Mouse (Mus musculus): Measurements from ENCODE around the gene Lmod2. TPM values are rescaled to one million over a fixed set of nuclear protein-coding genes. Genes with fewer than 3 reads are reported as not detected.

The Lmod2 gene
- total and polyA plus RNA-seq, 2 experiments from 2014 or later = not detected

DNA sequence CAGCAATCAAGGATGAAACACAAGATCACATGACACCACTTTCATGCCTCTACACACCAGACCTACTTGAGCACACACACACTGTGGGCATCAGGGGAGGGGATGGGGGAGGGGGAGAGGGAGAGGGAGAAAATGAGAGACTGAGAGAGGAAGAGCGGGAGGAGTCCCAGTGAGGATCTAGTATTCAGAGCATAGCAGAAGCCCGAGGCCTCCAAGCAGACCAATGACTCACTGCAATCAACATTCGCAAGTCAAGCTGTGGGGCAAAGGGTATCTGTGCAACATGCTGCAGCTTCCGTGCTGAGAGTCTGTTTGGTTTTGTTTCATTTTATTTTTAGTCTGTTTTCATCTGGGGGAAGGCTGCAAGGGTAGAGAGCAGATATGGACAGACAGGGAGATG is 34.5 kb downstream of the Lmod2 start:
- H3K4me2 ChIP-seq (ENCODE audit: low read depth, low read length) = no peak overlapping the region
- WGBS = 90% methylated on average over 4 of the region's 4 CpGs
- no peak overlapping the region for H3K4me3 ChIP-seq (ENCODE audit: low read length)
- no peaks in the 10 kb centered on the region for H3K9me3 ChIP-seq (ENCODE audit: low read length)
- no peak overlapping the region for H3K9ac ChIP-seq (replicated peaks; ENCODE audit: low read length)
- TF ChIP-seq CTCF (IDR thresholded peaks at IDR 0.05; ENCODE audit: low read depth) = no peak
- no peaks in the 10 kb centered on the region for H3K27me3 ChIP-seq (ENCODE audit: insufficient read depth, low read length)
- H3K27ac ChIP-seq = no peak overlapping the region
- ATAC-seq (no peak), DNase-seq (ENCODE audit: low spot score) (no peak)
- H3K36me3 ChIP-seq (ENCODE audit: insufficient read depth, low read length) = peaks cover 10% of the 10 kb centered on the region; the same call in 1 of the 2 replicates
- no peaks in the 10 kb centered on the region for H3K4me1 ChIP-seq (ENCODE audit: insufficient read depth, low read length)

GRCm38 (mm10) chr6:24634065-24634464 is 36.5 kb downstream of the Lmod2 start:
- no peak overlapping the region for H3K27ac ChIP-seq
- ATAC-seq (no peak), DNase-seq (ENCODE audit: low spot score) (no peak)
- no peaks in the 10 kb centered on the region for H3K4me1 ChIP-seq (ENCODE audit: insufficient read depth, low read length)
- WGBS = 87% methylated on average over 3 of the region's 3 CpGs
- no peak for TF ChIP-seq CTCF (IDR thresholded peaks at IDR 0.05; ENCODE audit: low read depth)
- H3K9ac ChIP-seq (replicated peaks; ENCODE audit: low read length) = no peak overlapping the region
- H3K27me3 ChIP-seq (ENCODE audit: insufficient read depth, low read length) = no peaks in the 10 kb centered on the region
- H3K4me3 ChIP-seq (ENCODE audit: low read length) = no peak overlapping the region
- no peaks in the 10 kb centered on the region for H3K9me3 ChIP-seq (ENCODE audit: low read length)
- H3K4me2 ChIP-seq (ENCODE audit: low read depth, low read length) = no peak overlapping the region
- H3K36me3 ChIP-seq (ENCODE audit: insufficient read depth, low read length) = peaks cover 10% of the 10 kb centered on the region; the same call in 1 of the 2 replicates

GRCm38 (mm10) chr6:24635814-24636213 is 38.3 kb downstream of the Lmod2 start:
- TF ChIP-seq CTCF (IDR thresholded peaks at IDR 0.05; ENCODE audit: low read depth) = peak; percentile 43; the same call in 1 of the 2 replicates
- H3K36me3 ChIP-seq (ENCODE audit: insufficient read depth, low read length) = peaks cover 10% of the 10 kb centered on the region; the same call in 1 of the 2 replicates
- no peaks in the 10 kb centered on the region for H3K4me1 ChIP-seq (ENCODE audit: insufficient read depth, low read length)
- WGBS = 84% methylated on average over 2 of the region's 2 CpGs
- no peak overlapping the region for H3K27ac ChIP-seq
- H3K4me3 ChIP-seq (ENCODE audit: low read length) = no peak overlapping the region
- H3K27me3 ChIP-seq (ENCODE audit: insufficient read depth, low read length) = no peaks in the 10 kb centered on the region
- ATAC-seq (no peak), DNase-seq (ENCODE audit: low spot score) (peak; percentile 20)
- H3K9me3 ChIP-seq (ENCODE audit: low read length) = no peaks in the 10 kb centered on the region
- no peak overlapping the region for H3K4me2 ChIP-seq (ENCODE audit: low read depth, low read length)
- no peak overlapping the region for H3K9ac ChIP-seq (replicated peaks; ENCODE audit: low read length)

- DNase-seq (ENCODE audit: low spot score) (no peak), ATAC-seq (no peak)
- H3K27me3 ChIP-seq (ENCODE audit: insufficient read depth, low read length) = no peaks in the 10 kb centered on the region
- no peak overlapping the region for H3K27ac ChIP-seq
- no peaks in the 10 kb centered on the region for H3K9me3 ChIP-seq (ENCODE audit: low read length)
- H3K4me1 ChIP-seq (ENCODE audit: insufficient read depth, low read length) = no peaks in the 10 kb centered on the region
- H3K9ac ChIP-seq (replicated peaks; ENCODE audit: low read length) = no peak overlapping the region
- H3K4me3 ChIP-seq (ENCODE audit: low read length) = no peak overlapping the region
- no peak for TF ChIP-seq CTCF (IDR thresholded peaks at IDR 0.05; ENCODE audit: low read depth)
- WGBS = 94% methylated on average over 4 of the region's 4 CpGs
- H3K36me3 ChIP-seq (ENCODE audit: insufficient read depth, low read length) = no peaks in the 10 kb centered on the region
- H3K4me2 ChIP-seq (ENCODE audit: low read depth, low read length) = no peak overlapping the region
These were observed 43.7 kb downstream of the Lmod2 start for GRCm38 (mm10) chr6:24641286-24641685.

DNA sequence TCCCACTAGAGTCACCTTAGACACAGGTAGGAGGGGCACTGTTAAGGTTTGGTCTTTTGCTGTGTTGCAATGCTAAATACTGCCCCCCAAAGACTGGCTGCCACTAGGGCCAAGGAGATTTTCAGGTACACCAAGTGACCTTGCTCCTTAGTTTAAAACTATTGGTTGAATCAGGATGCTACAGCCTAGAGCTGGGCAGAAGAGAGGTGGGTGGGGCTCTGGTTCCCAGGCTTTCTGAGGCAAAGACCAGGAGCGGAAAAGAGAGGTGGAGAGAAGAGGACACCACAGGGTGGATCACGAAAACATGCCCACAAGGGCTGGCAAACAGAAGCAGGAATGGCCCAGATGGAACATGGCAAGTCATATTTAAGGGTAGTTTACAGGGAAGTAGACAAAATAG is 44.6 kb downstream of the Lmod2 start:
- H3K27ac ChIP-seq = no peak overlapping the region
- ATAC-seq = no peak
- no peak for DNase-seq (ENCODE audit: low spot score)
- 95% methylated on average over 2 of the region's 2 CpGs for WGBS
- H3K4me3 ChIP-seq (ENCODE audit: low read length) = no peak overlapping the region
- no peaks in the 10 kb centered on the region for H3K4me1 ChIP-seq (ENCODE audit: insufficient read depth, low read length)
- no peak for TF ChIP-seq CTCF (IDR thresholded peaks at IDR 0.05; ENCODE audit: low read depth)
- H3K36me3 ChIP-seq (ENCODE audit: insufficient read depth, low read length) = no peaks in the 10 kb centered on the region
- no peaks in the 10 kb centered on the region for H3K27me3 ChIP-seq (ENCODE audit: insufficient read depth, low read length)
- no peak overlapping the region for H3K4me2 ChIP-seq (ENCODE audit: low read depth, low read length)
- H3K9me3 ChIP-seq (ENCODE audit: low read length) = no peaks in the 10 kb centered on the region
- no peak overlapping the region for H3K9ac ChIP-seq (replicated peaks; ENCODE audit: low read length)

DNA sequence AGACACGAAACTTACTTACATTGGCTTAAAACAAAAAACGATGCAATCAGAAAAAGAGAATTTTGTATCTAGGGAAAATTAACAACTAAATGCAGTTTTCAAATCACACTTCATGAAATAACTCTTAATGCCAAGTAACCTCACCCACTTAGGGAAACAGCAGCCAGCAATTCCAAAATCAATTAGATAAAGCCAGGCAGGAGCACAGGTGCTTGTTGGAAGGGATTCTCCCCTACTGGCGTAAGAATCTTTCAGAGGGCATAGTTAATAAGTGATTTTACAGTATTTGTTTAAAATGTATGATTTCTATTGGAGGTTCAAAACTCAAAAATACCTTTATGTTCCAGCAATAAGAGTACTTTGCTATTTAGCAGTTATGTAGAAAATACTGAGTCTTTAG is 45.4 kb downstream of the Lmod2 start:
- H3K9ac ChIP-seq (replicated peaks; ENCODE audit: low read length) = no peak overlapping the region
- ATAC-seq (no peak), DNase-seq (ENCODE audit: low spot score) (no peak)
- no peak overlapping the region for H3K27ac ChIP-seq
- no peak overlapping the region for H3K4me2 ChIP-seq (ENCODE audit: low read depth, low read length)
- H3K4me1 ChIP-seq (ENCODE audit: insufficient read depth, low read length) = 0 out of 2 replicates have a peak, but pooled peaks cover 4% of the 10 kb centered on the region
- no peaks in the 10 kb centered on the region for H3K27me3 ChIP-seq (ENCODE audit: insufficient read depth, low read length)
- no peak overlapping the region for H3K4me3 ChIP-seq (ENCODE audit: low read length)
- no peak for TF ChIP-seq CTCF (IDR thresholded peaks at IDR 0.05; ENCODE audit: low read depth)
- 94% methylated on average over 3 of the region's 3 CpGs for WGBS
- H3K9me3 ChIP-seq (ENCODE audit: low read length) = no peaks in the 10 kb centered on the region
- H3K36me3 ChIP-seq (ENCODE audit: insufficient read depth, low read length) = no peaks in the 10 kb centered on the region

DNA sequence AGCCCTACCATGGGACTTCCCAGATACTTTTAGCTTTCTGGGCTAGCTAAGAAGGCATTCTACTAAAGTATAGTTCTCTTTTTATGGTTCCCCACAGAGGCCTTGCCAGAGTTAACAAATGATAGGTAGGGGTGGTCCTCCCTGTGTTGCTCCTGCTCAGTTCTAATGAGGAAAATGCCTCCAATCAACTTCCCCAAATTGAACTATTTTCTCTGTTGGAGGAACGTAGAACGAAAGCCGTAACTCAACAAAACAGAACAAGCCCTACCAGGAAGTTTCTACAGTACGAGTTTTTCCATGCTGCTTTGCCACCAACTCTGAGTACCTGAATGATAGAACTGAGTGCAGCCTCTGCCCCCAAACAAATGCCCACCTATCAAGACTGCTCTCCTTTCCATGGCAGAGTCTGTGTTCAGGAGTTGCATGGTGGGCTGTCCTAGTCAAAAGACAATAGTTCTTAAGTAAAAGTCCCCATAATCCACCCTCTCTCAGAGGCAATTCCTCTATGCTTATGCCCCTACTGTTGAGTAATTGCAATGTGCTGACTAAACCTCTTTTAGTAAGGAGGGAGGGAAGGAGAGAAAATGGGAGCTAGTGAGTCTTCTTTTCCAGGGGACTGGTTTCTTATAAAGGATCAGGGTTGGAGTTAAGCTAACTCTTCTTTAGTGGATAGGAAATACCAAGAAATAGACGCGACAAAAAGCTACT is 47.9 kb downstream of the Lmod2 start:
- Histone ChIP-seq H3K36me3 (ENCODE audit: insufficient read depth, low read length) (no peaks in the 10 kb centered on the region), H3K27ac (no peak overlapping the region), H3K4me2 (ENCODE audit: low read depth, low read length) (no peak overlapping the region), H3K9ac (replicated peaks; ENCODE audit: low read length) (no peak overlapping the region), H3K4me3 (ENCODE audit: low read length) (no peak overlapping the region), H3K9me3 (ENCODE audit: low read length) (no peaks in the 10 kb centered on the region), H3K27me3 (ENCODE audit: insufficient read depth, low read length) (no peaks in the 10 kb centered on the region), H3K4me1 (ENCODE audit: insufficient read depth, low read length) (0 out of 2 replicates have a peak, but pooled peaks cover 5% of the 10 kb centered on the region)
- TF ChIP-seq CTCF (IDR thresholded peaks at IDR 0.05; ENCODE audit: low read depth) = no peak
- WGBS = 92% methylated on average over 6 of the region's 6 CpGs
- DNase-seq (ENCODE audit: low spot score) (no peak), ATAC-seq (no peak)

Data from hindbrain, postnatal 0 days (tissue).